Mouse (Mus musculus) cerebellum, adult (tissue): Measurements from ENCODE around the gene Nsfl1c.

Source experiments
- ATAC-seq: cut with Nextera tagmentation; 2 replicates; pipeline ENCODE4 v1.9.2; 2017; ENCODE audit warnings: mild to moderate bottlenecking, moderate library complexity, mixed read lengths; ENCODE audit not compliant: insufficient number of reproducible peaks, low FRiP score, low TSS enrichment

Nsfl1c gene

DNA sequence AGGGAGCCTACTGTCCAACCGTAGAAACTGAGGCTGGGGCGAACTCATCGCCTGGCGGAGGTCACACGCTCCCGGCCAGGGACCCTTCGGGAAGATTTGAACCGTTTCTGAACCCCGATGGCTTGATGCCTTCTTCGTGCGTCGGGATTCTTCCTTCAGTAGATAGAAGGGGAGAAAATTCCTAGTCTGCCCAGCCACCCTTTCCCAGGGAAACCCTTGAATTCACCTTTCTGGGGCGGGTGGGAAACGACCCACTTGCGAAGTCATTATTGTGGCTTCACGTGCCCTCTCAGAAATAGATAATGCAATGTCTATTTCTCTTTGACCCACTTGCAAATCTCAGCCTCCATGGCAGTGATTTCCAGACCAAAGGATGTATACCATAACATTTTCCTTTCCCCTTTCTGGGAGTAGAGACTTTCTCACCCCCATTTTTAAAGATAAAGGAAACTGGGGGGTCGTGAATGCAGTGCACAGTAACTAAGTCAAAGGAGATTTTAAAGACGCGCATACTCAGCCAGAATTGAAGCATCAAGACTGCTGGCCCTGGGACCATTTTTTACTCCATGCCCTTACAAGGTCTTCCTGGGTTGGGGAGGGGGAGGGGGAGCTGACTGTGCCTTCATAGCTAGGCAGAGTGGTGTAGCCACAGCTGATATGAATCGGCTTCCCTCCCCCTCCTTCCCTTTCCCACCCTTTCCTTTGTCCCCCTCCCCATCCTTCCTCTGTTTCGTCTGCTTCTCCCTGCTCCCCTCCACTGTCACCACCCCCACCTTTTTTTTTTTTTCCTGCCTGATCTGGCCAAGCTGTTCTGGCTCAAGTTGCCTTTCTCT lies 49.3 kb downstream of the Nsfl1c start:
- ATAC-seq, result no peak; the same call in 1 of the 2 replicates

- ATAC-seq, result no peak
Observed at GRCm38 (mm10) chr2:151544673-151545072, 50.7 kb downstream of the Nsfl1c start.

- no peak for ATAC-seq
Observed at GRCm38 (mm10) chr2:151546571-151546970, 52.6 kb downstream of the Nsfl1c start.

DNA sequence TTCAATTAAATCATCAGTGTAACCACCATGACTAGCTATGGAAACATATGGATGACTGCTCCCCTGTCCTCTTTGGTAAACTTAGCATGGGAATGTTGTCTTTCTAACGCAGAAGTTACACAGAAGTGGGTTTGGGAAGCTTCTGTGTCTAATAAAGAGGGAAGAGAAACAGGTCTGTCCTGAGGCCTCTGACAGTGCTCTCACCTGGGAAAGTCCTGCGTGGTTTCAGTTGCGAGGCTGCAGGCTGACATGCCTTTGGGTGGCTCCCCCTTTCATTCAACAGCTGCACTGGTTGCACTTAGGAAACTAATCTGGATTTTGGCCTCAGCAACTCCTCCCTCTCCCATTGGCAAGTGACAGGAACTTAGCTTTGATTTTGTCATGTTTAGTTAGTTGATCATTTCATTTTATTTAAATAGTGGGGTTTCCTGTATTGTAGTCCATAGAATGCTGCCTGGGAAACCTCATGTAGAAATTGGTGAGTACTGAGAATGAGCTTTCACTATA lies 55.7 kb downstream of the Nsfl1c start:
- ATAC-seq, result no peak
